Mouse (Mus musculus): Measurements from ENCODE around the gene Tspan13.

Gene Tspan13

DNA sequence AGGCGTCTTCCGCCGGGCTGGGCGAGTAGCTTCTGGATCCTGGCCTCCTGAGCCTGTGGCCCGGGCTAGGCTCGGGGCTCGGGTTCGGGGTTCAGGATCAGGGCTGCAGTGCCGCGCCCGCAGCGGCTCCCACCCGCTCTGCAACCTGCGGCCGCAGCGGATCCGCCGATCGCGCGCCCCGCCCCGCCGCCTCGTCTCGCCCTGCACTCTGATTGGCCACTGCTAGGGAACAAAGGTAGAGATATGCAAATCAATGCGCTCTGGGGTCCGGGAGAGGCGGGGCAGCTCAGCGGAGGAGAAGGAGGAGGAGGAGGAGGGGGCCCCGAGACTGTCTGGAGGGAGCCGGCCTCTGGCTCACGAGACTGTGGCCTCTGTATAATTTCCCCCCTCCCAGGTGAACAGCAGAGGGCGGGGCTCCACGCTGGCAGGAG lies at the start of gene Tspan13:
Tspan13 (minus strand) TSS at position 153 of the 431 bp plus-strand sequence.
- peak; percentile 93 for DNase-seq

DNA sequence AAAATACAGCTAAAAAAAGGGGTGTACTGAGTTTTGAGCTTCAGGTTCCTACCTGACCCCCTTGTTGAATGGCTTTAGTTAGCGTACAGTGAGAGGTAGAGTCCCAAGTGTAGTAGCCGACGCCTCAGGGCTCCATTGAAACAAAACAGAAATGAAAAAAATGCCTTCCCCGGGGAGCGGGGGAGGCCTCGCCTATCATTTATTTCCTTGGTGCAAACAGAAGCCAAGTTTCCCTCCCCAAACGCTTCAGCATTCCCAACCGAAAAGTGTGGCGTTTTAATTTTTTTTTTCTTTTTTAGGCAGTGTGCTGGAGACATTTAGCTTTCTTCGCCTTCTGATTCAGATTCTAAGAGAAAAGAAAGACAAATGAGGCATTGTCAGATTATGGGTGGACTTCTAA lies 49.7 kb upstream of the Tspan13 start:
- DNase-seq: no peak

DNA sequence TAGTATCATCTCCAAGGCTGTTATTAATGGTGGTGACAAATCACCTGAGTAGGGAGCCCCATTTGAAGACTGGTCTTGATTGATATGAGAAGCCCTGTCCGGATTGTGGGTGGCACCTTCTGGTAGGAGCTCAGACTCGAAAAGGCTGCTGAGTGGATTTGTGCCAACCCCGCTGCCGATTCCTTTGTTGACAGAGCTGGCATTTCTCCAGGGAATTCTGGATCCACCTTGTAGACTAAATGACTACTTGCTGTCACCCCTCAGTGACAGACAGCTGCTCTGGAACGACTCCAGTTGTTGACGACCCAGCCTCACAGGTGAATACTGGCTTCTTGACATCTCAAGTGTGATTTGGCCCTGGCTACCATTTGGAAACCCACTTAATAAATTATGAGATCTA lies 46.9 kb upstream of the Tspan13 start:
- DNase-seq: peak; percentile 11

DNA sequence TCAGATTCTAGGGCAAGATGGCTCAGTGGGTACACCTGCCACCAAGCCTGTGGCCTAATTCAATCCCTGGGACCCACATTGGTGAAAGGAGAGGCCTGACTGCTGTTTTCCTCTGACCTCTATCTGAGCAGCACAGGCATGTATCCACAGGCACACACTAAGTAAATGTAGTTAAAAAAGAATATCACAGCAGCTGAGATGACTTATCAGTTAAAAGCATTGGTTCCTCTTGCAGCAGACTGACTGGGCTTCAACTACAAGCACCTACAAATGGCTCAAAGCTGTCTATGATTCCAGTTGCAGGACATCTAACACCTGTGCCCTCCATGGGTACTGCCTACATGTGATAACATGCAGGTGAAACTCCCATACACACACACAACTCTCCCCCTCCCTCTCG lies 46.5 kb upstream of the Tspan13 start:
- no peak for DNase-seq

DNA sequence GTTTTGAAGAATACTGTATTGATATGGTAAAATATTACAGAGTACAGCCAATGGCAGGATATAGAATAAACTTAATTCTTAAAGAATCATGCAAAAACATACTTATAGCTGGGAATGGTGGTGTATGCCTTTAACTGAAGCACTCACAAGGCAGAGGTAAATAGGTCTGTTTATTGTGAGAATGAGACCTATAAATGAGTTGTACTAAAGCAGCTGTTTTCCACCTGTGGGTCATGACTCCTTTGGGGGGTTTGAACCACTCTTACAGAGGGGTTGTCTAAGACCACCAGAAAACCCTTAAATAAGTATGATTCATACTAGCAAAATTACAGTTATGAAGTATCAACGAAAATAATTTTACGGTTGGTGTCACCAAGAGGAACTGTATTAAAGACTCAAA lies 43.1 kb upstream of the Tspan13 start:
- DNase-seq: no peak

DNA sequence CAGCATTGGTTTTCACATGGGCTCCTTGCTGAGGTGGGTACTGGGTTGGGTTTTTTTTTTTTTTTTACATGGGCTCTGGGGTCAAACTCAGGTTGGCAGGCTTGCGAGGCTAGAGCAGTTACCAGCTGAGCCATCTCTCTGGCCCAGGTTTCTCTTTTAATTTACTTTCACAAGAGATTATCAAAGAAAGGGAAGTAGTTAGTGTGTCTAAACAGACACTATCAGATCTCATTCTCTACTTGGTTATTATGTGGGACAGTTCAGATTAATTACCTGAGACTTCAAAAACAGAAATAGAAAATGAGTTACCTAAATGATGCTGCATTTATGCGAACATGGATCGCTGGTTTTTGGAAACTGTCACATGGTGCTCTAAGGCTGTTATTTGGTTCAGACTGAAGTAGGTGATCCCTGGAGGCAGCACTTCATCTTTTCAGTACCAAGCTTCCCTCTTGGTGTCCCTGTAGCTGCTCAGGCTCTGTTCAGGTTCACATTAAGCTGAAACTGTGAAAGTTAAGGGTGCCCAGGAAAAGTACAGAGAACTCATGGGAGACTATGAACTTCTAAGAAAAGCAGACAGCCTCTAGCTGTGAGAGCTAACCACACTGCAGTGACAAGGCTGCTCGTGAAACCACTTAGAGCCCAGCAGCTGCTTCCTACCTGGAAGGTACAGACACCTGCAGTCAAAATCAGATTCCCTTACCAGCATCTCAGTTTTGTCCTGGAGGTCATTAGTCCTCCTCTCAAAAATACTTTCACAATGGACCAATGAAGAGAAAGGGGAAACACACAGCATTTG lies 36.0 kb upstream of the Tspan13 start:
- DNase-seq: no peak

DNA sequence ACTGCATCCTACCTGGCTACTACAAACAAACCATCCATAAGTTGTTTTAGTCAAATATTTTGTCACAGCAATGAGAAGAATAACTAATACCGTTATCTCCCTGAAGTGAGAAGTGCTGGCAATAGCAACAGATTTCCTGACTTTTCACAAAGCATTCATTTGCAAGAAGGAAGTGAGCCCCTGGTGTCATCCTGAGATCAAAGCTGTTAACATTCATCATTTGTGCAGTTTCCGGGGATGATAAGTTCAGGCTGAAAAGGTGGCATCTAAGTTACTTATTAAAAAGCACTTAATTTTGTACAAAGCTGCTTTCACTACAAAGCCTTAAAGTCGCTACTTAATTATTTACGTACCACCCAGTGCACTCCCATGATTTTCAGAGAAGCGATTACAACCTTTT lies 30.6 kb upstream of the Tspan13 start:
- DNase-seq: peak; percentile 6

DNA sequence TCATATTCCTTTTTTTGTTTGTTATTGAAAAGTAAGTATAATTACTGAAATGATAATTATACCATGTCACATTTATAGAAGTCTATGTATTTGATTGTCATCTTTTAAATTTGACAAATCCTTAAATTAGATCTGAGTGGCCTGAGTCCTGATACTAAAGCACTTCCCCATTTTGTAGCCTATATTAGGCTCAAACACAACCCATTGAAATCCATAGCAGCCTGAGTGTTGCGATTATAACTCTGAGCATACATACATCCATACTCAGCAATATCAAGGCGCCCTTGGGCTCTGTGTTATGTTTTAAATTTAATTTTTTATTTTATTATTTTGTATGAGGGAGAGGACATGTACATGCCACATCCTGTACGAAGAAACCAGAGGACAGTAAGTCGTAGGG lies 27.9 kb upstream of the Tspan13 start:
- DNase-seq: no peak

DNA sequence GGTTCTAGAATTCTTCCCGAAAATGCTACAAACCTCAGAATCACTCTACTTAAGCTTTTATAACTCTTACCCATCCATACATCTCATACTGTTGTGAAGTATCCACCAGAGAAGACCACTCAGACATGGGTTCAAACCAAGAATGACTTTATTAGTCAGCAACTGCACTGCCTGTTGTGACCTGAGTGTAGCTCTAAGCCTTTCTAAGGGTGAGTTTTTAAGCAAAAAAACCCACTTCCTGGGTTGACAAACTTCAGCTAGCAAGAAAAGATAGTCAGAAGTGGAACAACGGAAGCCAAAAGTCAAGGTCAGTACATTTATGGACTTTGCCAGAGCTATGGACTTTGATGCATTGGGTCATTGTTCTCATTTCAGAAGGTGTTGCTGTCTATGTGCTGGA lies 25.2 kb upstream of the Tspan13 start:
- no peak for DNase-seq

DNA sequence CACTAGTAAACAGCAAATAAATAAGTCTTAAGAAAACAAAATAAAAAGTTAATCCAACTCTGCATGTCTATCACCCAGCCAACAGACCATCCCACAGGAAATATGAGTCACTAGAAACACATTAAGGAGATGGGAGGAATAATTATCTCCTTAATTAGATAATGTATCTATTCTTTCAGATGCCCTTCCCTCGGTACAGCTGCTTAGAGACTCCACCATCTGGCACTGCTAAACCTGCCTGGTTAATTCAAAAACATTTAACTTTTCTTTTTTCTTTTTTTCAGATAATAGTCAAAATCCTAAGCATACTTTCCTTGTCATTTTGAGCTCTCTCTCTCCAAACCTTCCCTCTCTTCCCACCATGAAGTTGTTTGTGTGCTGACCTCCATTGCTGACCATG lies 23.6 kb upstream of the Tspan13 start:
- DNase-seq: no peak

DNA sequence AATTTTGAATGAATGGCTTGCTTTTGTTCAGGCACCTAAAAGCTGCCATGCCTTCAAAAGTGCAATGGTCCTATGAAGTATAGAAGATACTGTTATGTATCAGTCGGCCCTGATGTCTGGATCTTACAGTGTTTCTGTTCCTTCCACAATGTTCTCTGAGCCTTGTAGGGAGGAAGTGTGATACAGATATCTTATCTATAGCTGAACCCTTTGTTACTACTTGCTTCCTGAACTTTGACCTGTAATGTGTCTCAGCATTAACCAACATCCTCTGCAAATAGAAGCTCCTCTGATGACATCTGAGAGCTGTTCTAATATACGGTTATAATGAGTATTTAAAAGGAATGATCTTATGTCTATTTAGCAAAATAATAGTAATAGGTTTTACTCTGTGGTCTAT lies 15.4 kb upstream of the Tspan13 start:
- DNase-seq: no peak

DNA sequence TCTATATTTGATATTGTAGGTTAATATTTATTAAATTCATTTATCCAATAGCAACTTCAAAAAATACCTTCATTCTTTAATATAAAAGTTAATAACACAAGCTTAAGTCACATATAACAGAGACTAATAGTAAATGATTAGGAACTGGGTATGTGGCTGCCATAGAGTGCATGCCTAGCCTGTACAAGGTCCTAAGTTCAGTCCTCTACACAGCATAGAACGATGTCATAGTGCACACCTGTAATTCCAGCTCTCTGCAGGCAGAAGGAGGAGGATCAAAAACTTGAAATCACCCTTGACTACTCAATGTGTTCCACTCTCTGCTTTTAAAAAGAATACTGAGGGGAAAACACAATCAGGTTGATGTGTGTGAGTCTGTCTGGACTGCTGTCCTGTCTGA lies 8.0 kb upstream of the Tspan13 start:
- DNase-seq: no peak

DNA sequence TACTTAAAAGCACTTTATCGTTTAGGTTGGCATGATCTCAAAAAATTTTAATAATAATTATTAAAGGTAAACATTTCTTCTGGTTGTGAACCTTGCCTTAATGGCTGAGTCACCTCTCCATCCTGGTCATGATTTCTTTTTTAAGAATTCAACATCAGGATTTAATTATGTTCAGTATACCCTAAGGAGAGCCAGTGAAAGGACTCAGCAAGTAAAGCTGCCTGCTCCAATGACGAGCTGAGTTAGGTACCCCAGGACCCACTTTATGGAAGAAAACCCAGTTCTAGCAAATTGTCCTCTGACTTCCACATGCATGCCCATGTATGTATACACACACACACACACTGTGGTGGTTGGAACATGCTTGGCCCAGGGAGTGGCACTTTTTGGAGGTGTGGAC lies 5.3 kb upstream of the Tspan13 start:
- DNase-seq: no peak

DNA sequence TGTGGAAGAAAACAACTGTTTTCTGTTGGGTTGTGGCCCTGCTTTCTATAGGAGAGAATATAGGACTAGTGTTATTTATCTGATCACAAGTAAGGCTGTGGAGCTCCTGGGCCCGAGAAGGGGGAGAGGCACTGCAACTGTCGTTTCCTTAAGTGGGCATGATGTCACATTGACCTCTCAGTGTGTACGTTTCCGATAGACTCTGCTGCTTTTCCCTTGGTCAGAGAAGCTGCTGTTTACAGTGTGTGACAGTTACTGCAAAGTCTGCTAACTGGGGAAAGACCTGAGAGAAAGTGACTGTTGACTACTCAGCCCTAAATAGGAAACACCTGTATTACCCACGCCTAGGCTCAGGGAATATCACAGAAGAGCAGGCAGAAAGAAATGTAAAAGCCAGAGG lies 3.9 kb upstream of the Tspan13 start:
- no peak for DNase-seq

DNA sequence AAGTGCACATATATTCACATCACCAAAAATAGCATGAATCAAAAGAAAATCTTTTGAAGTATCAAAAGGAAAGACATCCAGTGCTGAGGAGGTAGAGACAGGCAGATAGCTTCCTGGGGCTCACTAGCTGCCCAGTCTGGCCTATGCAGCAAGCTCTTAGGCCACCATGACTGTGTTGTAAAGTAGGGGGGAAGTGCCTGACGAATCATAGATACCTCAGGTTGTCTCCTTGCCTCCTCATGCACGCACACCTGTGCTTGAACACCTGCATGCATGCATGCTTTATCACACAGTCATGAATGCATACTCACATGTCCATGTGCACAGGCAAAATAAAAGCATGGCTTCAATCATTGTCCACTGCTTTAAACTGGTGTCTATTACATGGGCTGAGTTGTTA lies 2.4 kb upstream of the Tspan13 start:
- DNase-seq: no peak

DNA sequence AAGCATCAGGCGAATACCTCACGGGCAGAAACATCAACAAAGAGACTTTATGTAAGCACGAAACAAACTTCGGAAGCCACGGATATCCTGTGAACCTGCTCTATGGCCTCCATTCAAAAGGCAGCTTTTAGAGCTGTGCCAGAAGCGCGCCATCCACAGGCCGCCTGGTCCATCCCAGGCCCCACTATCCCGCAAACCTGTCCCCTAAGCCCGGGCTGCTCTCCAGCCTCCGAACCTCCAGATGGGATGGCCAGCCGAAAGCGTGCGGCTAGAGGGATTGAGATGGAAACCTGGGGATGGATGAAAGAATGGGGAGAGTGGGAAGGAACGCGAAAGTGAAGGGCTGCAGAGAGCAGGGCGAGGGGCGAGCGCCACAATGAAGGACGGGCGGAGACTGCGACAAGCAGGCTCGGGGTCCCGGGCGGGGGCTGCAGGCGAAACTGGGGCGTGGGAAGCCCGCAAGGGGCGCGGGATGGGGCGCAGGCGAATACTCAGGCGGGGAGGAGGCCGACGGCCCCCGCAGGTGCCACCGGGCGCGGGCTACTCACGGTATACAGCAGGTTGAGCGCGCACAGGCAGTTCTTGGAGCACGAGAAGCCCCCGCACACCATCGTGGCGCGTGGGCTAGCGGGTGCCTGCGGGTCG lies 475 bp downstream of the Tspan13 start:
- peak; percentile 57 for DNase-seq

DNA sequence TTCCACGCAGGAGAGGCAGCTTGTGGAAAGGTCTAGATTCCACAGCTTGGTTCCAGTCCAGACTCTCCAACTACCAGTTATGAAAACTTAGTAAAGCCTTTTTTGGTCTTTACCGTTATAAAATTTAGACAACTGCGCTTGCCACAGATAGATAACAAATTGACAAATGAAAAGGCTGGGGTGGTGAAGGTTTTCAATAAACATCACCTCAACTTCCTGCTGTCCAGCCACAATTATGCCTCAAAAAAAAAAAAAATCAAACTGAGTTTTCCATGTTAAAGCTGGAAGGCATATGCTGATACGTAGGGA lies 1.1 kb downstream of the Tspan13 start:
- DNase-seq: no peak

DNA sequence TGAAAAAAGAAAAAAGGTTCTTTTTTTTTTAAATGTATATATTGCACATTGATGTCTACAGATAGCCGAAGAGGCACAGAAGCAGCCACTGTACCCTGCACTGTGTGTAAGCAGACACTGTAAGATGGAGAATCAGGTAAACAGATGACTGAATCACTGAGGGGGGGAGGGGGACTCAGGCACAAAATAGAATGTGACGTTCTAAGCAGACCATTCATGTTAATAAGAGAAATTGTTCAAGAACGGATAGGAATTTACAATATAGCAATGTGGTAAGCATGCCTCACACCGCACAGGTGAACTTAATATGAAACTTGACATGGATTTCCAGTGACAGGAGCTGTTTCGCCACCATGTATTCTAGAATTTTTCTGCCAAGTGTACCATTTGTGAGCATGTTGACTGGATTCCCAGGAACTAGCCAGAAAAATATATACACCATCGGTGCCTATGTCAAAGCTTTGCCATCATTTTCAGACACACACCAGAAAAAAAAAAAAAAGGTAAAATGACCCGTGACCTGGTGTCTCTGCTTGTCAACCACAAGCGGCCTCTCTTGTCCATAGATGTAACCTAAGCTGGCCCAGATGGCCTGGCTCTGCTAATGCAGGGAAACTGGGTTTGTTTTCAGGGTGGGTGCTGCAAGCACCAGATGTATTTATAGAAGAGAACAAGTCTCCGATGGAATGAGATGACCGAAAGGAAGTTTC lies 1.6 kb downstream of the Tspan13 start:
- DNase-seq: no peak

DNA sequence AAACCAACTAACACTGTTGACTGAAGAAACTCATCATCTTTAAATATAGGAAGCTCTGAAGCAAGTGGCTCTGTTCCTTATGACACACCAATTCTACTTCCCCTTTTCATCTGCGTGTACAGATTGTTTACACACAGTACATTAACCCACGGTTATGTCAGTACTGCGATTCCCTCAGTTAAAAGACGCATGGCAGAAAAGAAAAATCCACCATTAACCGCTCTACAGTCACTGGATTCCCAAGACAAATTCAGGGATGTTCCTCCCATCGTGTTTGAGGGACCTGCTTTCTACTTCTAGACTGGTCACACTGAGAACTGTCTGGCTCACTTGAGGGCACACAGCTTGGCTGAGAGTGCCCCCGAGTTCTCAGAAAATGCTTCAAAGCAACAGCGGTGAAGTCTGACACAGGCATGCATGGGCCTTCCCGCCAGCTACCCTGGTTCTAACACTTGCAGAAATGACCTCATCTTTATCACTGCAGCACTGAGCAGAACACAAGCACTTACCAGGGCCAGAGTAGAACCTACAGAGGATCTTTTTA lies 2.7 kb downstream of the Tspan13 start:
- DNase-seq: no peak

DNA sequence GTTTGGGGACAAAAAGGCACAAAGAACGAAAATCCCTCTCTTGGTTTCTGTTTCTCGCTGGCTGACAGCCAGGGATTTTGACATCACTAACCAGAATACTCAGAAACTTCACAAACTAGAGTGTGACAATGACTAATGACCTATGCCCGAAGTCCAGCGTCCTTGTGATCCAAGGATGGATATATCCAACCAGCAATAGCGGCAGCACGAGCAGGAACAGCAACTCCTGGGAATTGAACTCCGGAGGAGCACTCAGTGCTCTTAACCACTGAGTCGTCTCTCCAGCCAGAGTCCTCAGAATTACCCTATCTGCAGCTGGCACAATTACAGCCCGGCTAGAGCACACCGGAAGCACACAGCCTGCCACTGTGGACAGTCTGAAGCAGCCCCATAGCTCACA lies 5.5 kb downstream of the Tspan13 start:
- DNase-seq: peak; percentile 12

DNA sequence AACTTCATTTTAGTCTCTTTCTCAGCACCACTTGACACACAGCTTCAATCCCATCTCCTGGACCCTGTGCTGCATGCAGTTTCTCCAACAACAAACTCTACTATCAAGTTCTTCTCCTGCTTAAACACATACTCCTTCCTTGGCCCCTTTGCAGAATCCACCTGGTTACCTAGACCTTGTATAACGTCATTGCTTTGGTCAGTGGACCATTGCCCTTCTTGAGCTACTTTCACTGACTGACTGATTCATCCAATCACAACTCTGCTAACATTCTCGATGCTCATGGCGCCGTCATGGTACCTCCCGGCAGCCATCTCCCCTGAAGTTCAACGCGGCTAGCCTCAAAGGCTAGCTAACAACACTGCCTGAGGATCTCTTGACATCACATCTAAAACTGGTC lies 6.2 kb downstream of the Tspan13 start:
- DNase-seq: no peak

DNA sequence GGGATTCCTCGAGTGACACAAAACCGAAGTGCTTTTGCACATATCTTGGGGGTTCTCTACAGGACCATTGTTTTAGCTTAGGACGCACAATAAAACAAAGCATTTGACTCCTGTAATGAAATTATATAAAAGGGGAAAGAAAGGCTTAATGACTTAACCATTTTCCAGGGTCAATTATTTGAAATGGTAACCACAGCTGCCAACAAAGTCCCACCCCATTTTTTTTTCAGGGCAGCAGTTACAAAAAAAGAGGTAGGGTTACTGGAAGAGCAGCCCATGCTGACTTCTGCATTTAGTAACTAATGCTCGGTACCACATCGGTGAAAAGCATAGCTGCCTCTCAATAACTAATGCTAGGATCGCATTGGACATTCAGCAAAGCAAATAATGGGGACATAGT lies 6.8 kb downstream of the Tspan13 start:
- no peak for DNase-seq

DNA sequence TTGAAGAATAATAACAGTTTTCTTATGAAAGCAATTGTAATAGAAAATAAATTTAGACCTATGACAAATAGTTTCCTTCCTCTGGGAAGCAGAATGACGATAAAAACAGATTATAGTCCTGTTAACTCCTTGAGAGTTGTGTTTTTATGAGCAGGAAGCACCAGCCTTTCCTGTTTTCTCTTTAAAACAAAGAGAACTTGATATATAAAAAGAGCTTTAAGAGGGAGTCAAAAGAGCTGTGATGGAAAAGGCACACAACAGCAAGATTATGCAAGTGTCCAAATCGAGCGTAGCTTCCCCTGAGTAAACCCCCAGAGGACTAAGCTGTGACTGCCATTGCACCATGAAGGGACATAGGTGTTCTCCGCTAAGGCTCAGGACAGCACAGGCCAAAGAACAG lies 9.9 kb downstream of the Tspan13 start:
- DNase-seq: peak; percentile 19

Data from kidney, postnatal 14 days (tissue).